Mouse (Mus musculus) urinary bladder, adult 2 months (tissue): Measurements from ENCODE around the gene Tor1aip1. TPM values are rescaled to one million over a fixed set of nuclear protein-coding genes. Genes with fewer than 3 reads are reported as not detected.

Source experiments
- polyA plus RNA-seq: library from polyadenylated mRNA; depleted of rRNA; stranded (reverse); fragments of >200 nt; gene quantifications from 2 replicates; pipeline ENCODE4 v1.2.3, GENCODE M21; 2012; rRNA removed

Gene Tor1aip1
- polyA plus RNA-seq, 1 experiment = 24.7 TPM

Other genes starting within 250 kb of the Tor1aip1 start
- 163 and 166 TPM in 2 replicates for gene Qsox1, start 223.6 kb downstream of the Tor1aip1 start, polyA plus RNA-seq
- gene Cep350, start 63.2 kb downstream of the Tor1aip1 start, polyA plus RNA-seq = 9.3 and 11.1 TPM in 2 replicates
- 78.6 and 81.4 TPM in 2 replicates for gene Tor1aip2, start 1.1 kb downstream of the Tor1aip1 start, polyA plus RNA-seq
- 0.06 and 0.11 TPM in 2 replicates for gene Fam163a, start 168.5 kb upstream of the Tor1aip1 start, polyA plus RNA-seq